ENCODE assay signal across 29 mouse cellular contexts in the genomic region with DNA sequence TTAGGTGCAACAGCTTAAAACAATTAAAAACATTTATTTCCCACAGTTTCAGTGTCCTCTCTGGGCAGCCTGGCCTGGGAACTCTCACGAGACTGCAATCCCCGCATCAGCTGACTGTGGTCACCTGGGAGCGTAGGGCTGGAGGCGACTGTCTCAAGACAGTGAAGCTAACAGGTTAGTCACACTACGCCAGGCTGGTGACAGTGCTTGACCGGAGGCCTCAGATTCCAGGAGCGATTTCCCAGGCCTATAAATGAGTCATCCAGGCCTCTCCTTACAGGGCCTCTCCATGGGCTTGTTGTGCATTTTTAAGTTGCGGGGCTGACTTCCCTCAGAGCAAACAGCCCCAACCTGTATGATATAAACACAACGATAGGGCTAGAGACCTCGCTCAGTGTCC.
A peak's percentile ranks its signal among the peaks of the same experiment; 100 is the strongest.
DNase-seq lines count a peak whose midpoint lies in the region; ATAC-seq and TF ChIP-seq lines count a peak whose summit lies in the region.
"Had no signal": no experiment of that assay in that cellular context is flagged by ENCODE, and none has a peak within 500 bp of the region (broad histone marks: within the 10 kb centered on the region; RNA-seq: fewer than 3 reads in every experiment).

No protein-coding gene starts in this region.

- 0 out of 2 replicates have a peak, but pooled peaks have one; percentile 43 for ATAC-seq in intestine, embryonic 14.5 days (replicated peaks; ENCODE audit: low FRiP score, low TSS enrichment, low read depth)
- peak; percentile 92 for ATAC-seq in intestine, embryonic 16.5 days
- ATAC-seq: activated CD4-positive, CD25-positive, alpha-beta regulatory T cell, adult 4 months; CD4-positive, CD25-positive, alpha-beta regulatory T cell, adult 4 months; forebrain, embryonic 13.5 days; forebrain, embryonic 15.5 days; forebrain, postnatal 0 days; Patski had no signal

- no peak overlapping the region for H3K9ac ChIP-seq in intestine, embryonic 14.5 days (ENCODE audit: low read length)
- H3K9ac ChIP-seq in intestine, embryonic 16.5 days (ENCODE audit: low read depth, low read length) = no peak overlapping the region
- H3K9ac ChIP-seq: embryonic facial prominence, embryonic 13.5 days; embryonic facial prominence, embryonic 15.5 days; forebrain, embryonic 13.5 days; forebrain, embryonic 15.5 days; forebrain, postnatal 0 days had no signal

- no peak overlapping the region for H3K4me3 ChIP-seq in gastrocnemius, adult 2 months
- H3K4me3 ChIP-seq in intestine, embryonic 14.5 days (ENCODE audit: low read depth, low read length) = no peak overlapping the region
- H3K4me3 ChIP-seq in intestine, embryonic 16.5 days (ENCODE audit: low read length) = no peak overlapping the region
- H3K4me3 ChIP-seq in hindbrain, embryonic 10.5 days = no peak overlapping the region
- H3K4me3 ChIP-seq: embryonic facial prominence, embryonic 13.5 days; embryonic facial prominence, embryonic 15.5 days; erythroblast, embryonic 14.5 days; forebrain, embryonic 13.5 days; forebrain, embryonic 15.5 days had no signal

- DNase-seq in gastrocnemius, adult 2 months = no peak
- DNase-seq in gastrocnemius, postnatal 14 days = no peak
- peak; percentile 65 for DNase-seq in 3134 (ENCODE audit: extremely low read depth, insufficient read length, low spot score)
- no peak for DNase-seq in intestine, embryonic 14.5 days (ENCODE audit: low spot score)
- no peak for DNase-seq in layer of hippocampus, postnatal 25 days (ENCODE audit: extremely low spot score in 1 of 2, low spot score in 1 of 2)
- no peak for DNase-seq in frontal cortex, postnatal 10 days (ENCODE audit: low spot score in 2 of 2)
- no peak for DNase-seq in hindbrain, embryonic 10.5 days (ENCODE audit: low spot score)
- DNase-seq: adrenal gland, adult 8-10 months; adrenal gland, postnatal 14 days; adrenal gland, postnatal 36 days; B cell, adult 2 months; cerebellum, adult 18-20 months; cerebellum, adult 8-10 months; cerebellum, adult 9-11 months; cerebellum, postnatal 14 days; cerebellum, postnatal 36 days; embryo, embryonic 11 days; forebrain, postnatal 0 days had no signal

- H3K27ac ChIP-seq in gastrocnemius, adult 2 months = peak overlapping the region; percentile 28; the same call in 1 of the 2 replicates
- no peak overlapping the region for H3K27ac ChIP-seq in intestine, embryonic 14.5 days (ENCODE audit: low read depth)
- peak overlapping the region; percentile 24; the same call in 1 of the 2 replicates for H3K27ac ChIP-seq in intestine, embryonic 16.5 days (ENCODE audit: low read length)
- no peak overlapping the region for H3K27ac ChIP-seq in hindbrain, embryonic 10.5 days
- H3K27ac ChIP-seq: embryonic facial prominence, embryonic 13.5 days; embryonic facial prominence, embryonic 15.5 days; forebrain, embryonic 13.5 days; forebrain, embryonic 15.5 days had no signal

- no peaks in the 10 kb centered on the region for H3K4me1 ChIP-seq in intestine, embryonic 14.5 days (replicated peaks; ENCODE audit: control insufficient read depth, insufficient read depth, low read length)
- peaks cover 8% of the 10 kb centered on the region; the same call in 1 of the 2 replicates for H3K4me1 ChIP-seq in intestine, embryonic 16.5 days (ENCODE audit: control insufficient read depth, insufficient read depth, low read length)
- 0 out of 2 replicates have a peak, but pooled peaks cover 2% of the 10 kb centered on the region for H3K4me1 ChIP-seq in hindbrain, embryonic 10.5 days (replicated peaks)
- H3K4me1 ChIP-seq: embryonic facial prominence, embryonic 13.5 days; embryonic facial prominence, embryonic 15.5 days; forebrain, embryonic 15.5 days had no signal

- no peaks in the 10 kb centered on the region for H3K36me3 ChIP-seq in intestine, embryonic 14.5 days (ENCODE audit: control insufficient read depth, insufficient read depth, low read length)
- no peaks in the 10 kb centered on the region for H3K36me3 ChIP-seq in intestine, embryonic 16.5 days (ENCODE audit: control insufficient read depth, insufficient read depth, low read length)
- no peaks in the 10 kb centered on the region for H3K36me3 ChIP-seq in hindbrain, embryonic 10.5 days
- H3K36me3 ChIP-seq: embryonic facial prominence, embryonic 13.5 days; embryonic facial prominence, embryonic 15.5 days; forebrain, embryonic 15.5 days; G1E had no signal

- TF ChIP-seq CTCF in gastrocnemius, adult 2 months (IDR thresholded peaks at IDR 0.05) = no peak

- 83% methylated on average over 10 of the region's 10 CpGs for WGBS in intestine, embryonic 14.5 days
- WGBS in intestine, embryonic 16.5 days = 67% methylated on average over 10 of the region's 10 CpGs
- WGBS in hindbrain, embryonic 10.5 days = 91% methylated on average over 10 of the region's 10 CpGs

- H3K9me3 ChIP-seq in intestine, embryonic 14.5 days (ENCODE audit: control insufficient read depth, low read length) = no peaks in the 10 kb centered on the region
- H3K9me3 ChIP-seq in intestine, embryonic 16.5 days (ENCODE audit: control insufficient read depth, low read length) = no peaks in the 10 kb centered on the region
- H3K9me3 ChIP-seq in hindbrain, embryonic 10.5 days = no peaks in the 10 kb centered on the region
- H3K9me3 ChIP-seq: embryonic facial prominence, embryonic 13.5 days; embryonic facial prominence, embryonic 15.5 days; forebrain, embryonic 13.5 days; forebrain, embryonic 15.5 days; G1E had no signal

- H3K4me2 ChIP-seq in intestine, embryonic 14.5 days (ENCODE audit: low read length) = no peak overlapping the region
- no peak overlapping the region for H3K4me2 ChIP-seq in intestine, embryonic 16.5 days (ENCODE audit: low read depth, low read length)
- H3K4me2 ChIP-seq: embryonic facial prominence, embryonic 13.5 days; embryonic facial prominence, embryonic 15.5 days; forebrain, embryonic 13.5 days; forebrain, embryonic 15.5 days had no signal

- intact Hi-C loops in gastrocnemius, adult 2 months (cut with DNase I) = no loop called here
- intact Hi-C loops in gastrocnemius, postnatal 14 days (cut with DNase I; ENCODE audit: low total_unique reads) = no loop called here

- H3K27me3 ChIP-seq in intestine, embryonic 14.5 days (replicated peaks; ENCODE audit: control insufficient read depth, insufficient read depth, low read length) = no peaks in the 10 kb centered on the region
- no peaks in the 10 kb centered on the region for H3K27me3 ChIP-seq in intestine, embryonic 16.5 days (replicated peaks; ENCODE audit: control insufficient read depth, insufficient read depth, low read length)
- H3K27me3 ChIP-seq in hindbrain, embryonic 10.5 days (ENCODE audit: insufficient read depth, poor library complexity, severe bottlenecking) = no peaks in the 10 kb centered on the region
- H3K27me3 ChIP-seq: CH12.LX; embryonic facial prominence, embryonic 13.5 days; embryonic facial prominence, embryonic 15.5 days; forebrain, embryonic 13.5 days; forebrain, embryonic 15.5 days; Patski had no signal

Comparison
In these comparisons a context has a peak if more than half of its experiments do, and no peak if none do; other contexts are left out.
1. H3K27ac ChIP-seq: peak in gastrocnemius, adult 2 months (single experiment) and intestine, embryonic 16.5 days (single experiment); none in intestine, embryonic 14.5 days (single experiment) and hindbrain, embryonic 10.5 days (single experiment).